Mouse (Mus musculus) ovary, adult 18-20 months (tissue): ENCODE results near the gene Crybb3.
"Not testable (repeated sequence)": the region's sequence is repeated elsewhere in the genome, so short reads cannot be mapped to it uniquely, and the experiment has no call there.

Experiments
- DNase-seq: peaks from one replicate; pipeline ENCODE4 v3.0.0; 2022; ENCODE audit warnings: low spot score, mixed read lengths

The Crybb3 gene

DNA sequence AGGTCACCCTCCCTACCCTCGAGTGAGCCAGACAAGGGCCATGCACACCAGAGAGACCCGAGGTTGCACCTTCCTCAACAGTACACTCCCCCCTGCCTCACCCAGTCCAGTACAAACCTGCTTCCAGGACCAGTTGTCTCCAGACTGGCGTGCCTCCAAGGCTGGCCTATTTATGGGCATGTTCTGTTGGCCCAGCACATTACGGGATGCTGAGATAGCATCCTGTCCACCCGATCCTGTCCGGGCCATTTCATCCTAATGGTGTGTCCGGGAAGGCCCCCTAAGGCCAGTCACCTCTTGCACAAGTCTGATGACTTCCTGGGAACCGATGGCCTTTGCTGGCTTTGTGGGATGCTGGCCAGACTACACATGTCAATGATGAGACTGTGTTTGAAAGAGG, at the start of gene Crybb3:
TSS of gene Crybb3 (minus strand) at position 146 of the 400 bp plus-strand sequence.
- no peak for DNase-seq

GRCm38 (mm10) chr5:113128426-113128825, 47.0 kb upstream of the Crybb3 start:
- DNase-seq = no peak

GRCm38 (mm10) chr5:113126476-113126875, 45.1 kb upstream of the Crybb3 start:
- DNase-seq = no peak

- DNase-seq = no peak
Observed at GRCm38 (mm10) chr5:113123693-113124092, 42.3 kb upstream of the Crybb3 start.

DNA sequence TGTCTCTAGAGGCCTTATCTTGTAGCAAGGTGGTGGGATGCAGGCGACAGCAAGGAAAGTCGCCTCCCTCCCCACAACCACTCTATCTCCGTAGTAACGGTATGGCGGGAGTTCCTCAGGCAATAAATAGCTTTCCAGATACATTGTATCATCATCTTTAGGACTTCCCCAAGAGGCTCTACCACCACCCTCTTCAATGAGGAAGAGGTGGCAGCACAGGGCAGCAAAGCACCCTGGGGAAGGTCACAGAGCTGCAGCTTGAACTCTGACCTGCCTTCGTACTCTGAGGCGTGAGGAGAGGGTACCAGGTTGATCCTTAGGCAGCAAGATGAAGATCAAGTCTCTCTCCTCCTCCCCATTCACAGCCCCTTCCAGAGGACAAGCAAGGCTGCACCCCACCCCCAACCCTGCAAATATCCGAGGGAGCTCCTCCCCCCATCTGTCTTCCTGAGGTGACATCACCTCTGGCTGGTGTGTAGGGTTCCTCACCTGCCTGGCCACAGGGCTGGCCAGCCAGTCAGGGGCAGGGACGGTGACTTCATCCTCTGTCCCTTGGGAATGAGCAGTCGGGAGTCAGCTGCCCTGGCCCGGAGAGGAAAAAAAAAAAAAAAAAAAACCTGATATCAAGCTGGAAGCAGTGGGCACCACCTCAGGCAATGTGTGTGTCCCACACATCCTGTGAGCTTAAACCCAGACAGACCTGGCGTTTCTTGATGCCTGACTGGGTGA, 41.1 kb upstream of the Crybb3 start:
- DNase-seq = no peak

- DNase-seq = no peak
Observed at GRCm38 (mm10) chr5:113121591-113121875, 40.1 kb upstream of the Crybb3 start.

DNA sequence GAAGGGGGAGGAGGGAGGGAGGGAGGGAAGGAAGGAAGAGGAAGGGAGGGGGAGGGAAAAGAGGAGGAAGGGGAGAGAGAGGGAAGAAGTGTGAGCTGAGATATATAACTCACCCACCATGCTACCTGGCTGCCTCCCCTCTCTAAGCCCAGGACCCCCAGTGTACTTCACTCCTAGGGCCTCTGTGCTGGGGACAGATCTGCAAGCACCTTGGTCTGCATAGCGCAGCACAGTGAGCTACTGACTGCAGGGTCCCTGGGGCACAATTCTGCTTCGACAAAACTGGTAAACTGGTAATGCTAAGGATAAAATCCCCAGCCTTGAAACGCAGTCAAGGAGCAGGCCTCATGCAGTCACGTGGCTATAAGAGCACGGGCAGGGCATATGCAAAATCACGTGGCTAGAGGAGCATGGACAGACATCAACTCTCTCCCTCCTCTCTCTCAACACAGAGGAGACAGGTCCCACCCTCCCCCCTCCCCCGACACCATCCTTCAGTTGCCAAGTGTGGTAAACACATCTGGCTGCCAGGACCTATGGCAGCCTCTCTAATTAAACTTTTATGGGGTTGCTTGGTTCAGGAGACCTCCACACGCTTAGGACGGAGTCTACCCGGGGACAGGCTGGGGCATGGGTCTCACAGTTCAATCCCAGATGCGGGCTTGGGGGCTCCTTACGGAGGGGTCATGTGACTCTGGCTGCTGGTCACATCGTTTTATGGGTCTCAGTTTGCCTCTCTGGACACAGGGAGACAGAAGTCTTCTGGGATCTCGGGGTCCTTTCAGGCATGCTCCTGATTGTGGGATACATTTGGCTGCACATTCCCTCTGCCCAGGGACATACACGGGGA, 39.6 kb upstream of the Crybb3 start:
- DNase-seq = no peak

GRCm38 (mm10) chr5:113119861-113120465, 38.6 kb upstream of the Crybb3 start:
- no peak for DNase-seq

DNA sequence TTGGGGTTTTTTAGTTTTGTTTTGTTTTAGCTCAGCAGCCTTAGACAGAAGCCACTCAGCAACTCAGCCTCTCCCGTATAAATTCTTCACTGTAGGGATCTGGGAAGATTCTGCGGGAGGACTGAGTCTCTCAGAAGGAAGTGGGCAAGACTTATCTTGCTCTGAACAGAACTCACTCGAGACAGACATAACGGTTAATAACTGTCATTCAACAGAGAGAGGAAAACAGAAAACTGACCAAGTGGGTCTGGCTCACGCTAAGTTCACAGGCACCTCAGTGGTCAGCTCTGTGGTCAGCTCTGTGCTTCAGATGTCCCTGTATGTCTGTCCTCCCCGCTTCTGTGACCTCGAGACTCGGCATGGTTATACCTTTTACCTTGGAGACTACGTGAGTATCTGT, 37.9 kb upstream of the Crybb3 start:
- DNase-seq = no peak

DNA sequence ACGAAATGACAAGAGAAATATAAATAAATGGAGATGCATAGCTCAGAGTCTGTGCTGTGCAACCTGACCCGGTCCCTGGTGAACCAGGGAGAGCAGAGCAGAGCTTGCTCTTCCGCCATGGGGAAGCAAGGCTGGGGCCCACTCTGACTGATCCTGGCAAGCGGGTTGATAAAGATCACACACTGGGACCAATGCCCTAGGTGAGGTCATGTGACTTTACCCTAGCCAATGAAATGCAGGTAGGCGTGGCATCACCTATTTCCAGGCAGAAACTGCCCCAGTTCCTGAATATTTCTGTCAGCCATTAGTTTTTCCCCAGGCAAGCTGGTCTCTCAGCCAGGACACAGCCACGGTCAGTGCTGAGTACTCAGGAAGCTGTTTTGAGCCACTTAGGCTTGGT, 37.3 kb upstream of the Crybb3 start:
- no peak for DNase-seq

DNA sequence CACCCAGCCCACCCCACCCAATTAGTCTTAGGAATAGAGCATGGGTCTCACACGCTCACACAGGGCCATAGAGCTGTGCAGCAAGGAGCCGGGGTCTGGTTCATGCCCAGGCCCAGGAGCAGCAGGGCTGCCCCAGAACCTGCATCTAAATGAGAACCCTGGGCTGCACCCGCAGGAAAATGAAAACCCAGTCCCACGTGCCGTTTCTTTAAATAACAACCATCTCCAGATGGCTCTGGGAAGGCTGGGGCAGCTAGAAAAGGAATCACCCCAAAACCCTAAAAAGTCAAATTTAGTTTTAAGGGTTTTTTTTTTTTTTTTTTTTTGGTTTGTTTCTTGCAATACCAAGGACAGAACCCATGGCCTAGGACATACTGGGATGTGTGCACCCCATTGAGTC, 36.0 kb upstream of the Crybb3 start:
- DNase-seq = no peak

DNA sequence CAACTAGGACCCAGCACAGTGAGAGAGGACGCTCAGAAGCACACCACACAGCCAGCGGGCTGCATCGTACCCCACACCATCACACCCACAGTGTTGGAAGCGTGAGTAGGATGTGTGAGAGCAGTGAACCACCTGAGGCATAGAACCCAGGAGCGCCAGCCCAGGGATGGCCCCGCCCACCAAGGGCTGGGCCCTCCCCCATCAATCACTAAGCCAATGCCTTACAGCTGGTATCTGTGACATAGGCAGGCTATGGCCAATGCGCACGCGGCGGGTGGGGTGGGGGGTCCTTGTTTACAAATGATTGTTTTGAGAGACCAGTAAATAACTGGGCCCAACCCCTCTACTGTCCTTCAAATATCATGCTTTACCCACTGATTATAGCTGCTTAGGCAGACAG, 34.5 kb upstream of the Crybb3 start:
- no peak for DNase-seq

- no peak for DNase-seq
Observed at GRCm38 (mm10) chr5:113114264-113115225, 33.2 kb upstream of the Crybb3 start.

DNA sequence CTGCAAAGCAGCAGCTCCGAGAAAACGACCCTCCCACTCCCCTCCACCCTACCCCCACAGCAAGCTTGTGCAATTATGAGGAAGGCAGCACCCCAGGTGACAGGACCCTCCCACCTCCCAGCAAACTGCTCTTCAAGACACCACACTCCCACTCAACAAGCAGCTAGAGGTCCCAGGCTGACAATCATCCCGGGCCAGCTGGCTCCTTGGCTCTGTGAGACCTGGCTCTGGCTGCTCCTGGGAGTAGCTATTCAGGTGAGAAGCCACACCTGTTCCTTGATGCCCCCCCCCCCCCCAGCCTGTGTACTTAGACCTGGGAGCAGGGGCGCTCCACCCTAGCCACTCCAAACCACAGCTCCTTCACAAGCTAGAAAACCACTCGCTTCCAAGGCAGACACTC, 31.7 kb upstream of the Crybb3 start:
- DNase-seq = no peak

DNA sequence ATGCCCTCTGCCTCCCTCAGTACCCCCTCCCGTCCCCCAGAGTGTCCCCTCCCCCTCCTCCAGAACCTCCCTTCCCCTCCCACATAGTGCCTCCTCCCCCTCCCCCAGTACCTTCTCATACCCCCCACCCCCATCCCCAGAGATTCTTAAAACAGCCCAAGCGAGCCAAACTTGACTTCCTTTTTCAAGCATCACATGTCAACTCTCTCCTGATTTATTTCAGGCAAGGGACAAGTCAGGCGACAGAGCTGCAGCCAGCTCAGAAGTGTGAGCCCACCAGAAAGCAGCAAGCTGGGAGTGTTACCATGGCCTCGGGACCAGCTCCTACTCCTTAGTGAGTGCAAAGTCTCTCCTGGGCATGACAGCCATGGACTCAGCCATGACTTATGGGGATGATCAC, 30.0 kb upstream of the Crybb3 start:
- DNase-seq = no peak

GRCm38 (mm10) chr5:113110929-113111328, 29.5 kb upstream of the Crybb3 start:
- DNase-seq = no peak

- DNase-seq = not testable (repeated sequence)
Observed at GRCm38 (mm10) chr5:113109651-113110050, 28.3 kb upstream of the Crybb3 start.

GRCm38 (mm10) chr5:113108165-113108764, 26.9 kb upstream of the Crybb3 start:
- DNase-seq = no peak

- no peak for DNase-seq
Observed at GRCm38 (mm10) chr5:113107709-113108108, 26.3 kb upstream of the Crybb3 start.

DNA sequence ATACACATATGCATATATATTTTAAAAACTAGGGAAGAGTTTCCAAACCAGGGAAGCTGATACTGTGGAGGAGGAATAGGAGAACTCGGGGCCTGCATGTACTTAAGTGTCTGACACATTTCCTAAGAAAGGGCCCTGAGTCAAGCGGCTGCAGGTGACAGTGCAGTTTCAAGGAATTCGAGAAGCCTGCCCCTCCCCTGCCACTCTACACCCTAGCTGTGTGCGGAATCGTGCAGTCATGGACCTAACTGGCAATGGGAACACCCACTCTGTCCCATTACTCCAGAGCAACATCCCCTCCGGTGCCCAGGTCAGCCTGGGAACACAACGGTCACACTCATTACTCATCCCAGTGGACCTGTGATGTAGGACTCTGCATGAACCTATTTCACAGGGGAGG, 25.2 kb upstream of the Crybb3 start:
- DNase-seq = no peak

GRCm38 (mm10) chr5:113105481-113105880, 24.1 kb upstream of the Crybb3 start:
- DNase-seq = no peak

GRCm38 (mm10) chr5:113105035-113105434, 23.7 kb upstream of the Crybb3 start:
- DNase-seq = no peak
